Mouse (Mus musculus): Measurements from ENCODE around the gene Miga1. TPM values are rescaled to one million over a fixed set of nuclear protein-coding genes. Genes with fewer than 3 reads are reported as not detected.
"Not testable (repeated sequence)": the region's sequence is repeated elsewhere in the genome, so short reads cannot be mapped to it uniquely, and the experiment has no call there.

The Miga1 gene
- total RNA-seq, 1 experiment from 2014 or later, result 30.8 TPM

- no peak for ATAC-seq (replicated peaks in 1 of 2; ENCODE audit: insufficient read depth in 1 of 2, low FRiP score in 2 of 2, low TSS enrichment in 1 of 2, low read depth in 1 of 2, poor library complexity in 2 of 2, severe bottlenecking in 2 of 2)
Measured at GRCm38 (mm10) chr3:152336085-152336484, 4.1 kb downstream of the Miga1 start.

- ATAC-seq (replicated peaks in 1 of 2; ENCODE audit: insufficient read depth in 1 of 2, low FRiP score in 2 of 2, low TSS enrichment in 1 of 2, low read depth in 1 of 2, poor library complexity in 2 of 2, severe bottlenecking in 2 of 2), result no peak
Measured at GRCm38 (mm10) chr3:152333641-152334040, 6.6 kb downstream of the Miga1 start.

GRCm38 (mm10) chr3:152332545-152333300 is 7.5 kb downstream of the Miga1 start:
- no peak for ATAC-seq (replicated peaks in 1 of 2; ENCODE audit: insufficient read depth in 1 of 2, low FRiP score in 2 of 2, low TSS enrichment in 1 of 2, low read depth in 1 of 2, poor library complexity in 2 of 2, severe bottlenecking in 2 of 2)

GRCm38 (mm10) chr3:152332104-152332503 is 8.1 kb downstream of the Miga1 start:
- no peak for ATAC-seq (replicated peaks in 1 of 2; ENCODE audit: insufficient read depth in 1 of 2, low FRiP score in 2 of 2, low TSS enrichment in 1 of 2, low read depth in 1 of 2, poor library complexity in 2 of 2, severe bottlenecking in 2 of 2)

- no peak for ATAC-seq (replicated peaks in 1 of 2; ENCODE audit: insufficient read depth in 1 of 2, low FRiP score in 2 of 2, low TSS enrichment in 1 of 2, low read depth in 1 of 2, poor library complexity in 2 of 2, severe bottlenecking in 2 of 2)
Measured at GRCm38 (mm10) chr3:152321765-152322547, 18.3 kb downstream of the Miga1 start.

- no peak for ATAC-seq (replicated peaks in 1 of 2; ENCODE audit: insufficient read depth in 1 of 2, low FRiP score in 2 of 2, low TSS enrichment in 1 of 2, low read depth in 1 of 2, poor library complexity in 2 of 2, severe bottlenecking in 2 of 2)
Measured at GRCm38 (mm10) chr3:152320972-152321645, 19.1 kb downstream of the Miga1 start.

GRCm38 (mm10) chr3:152316447-152317173 is 23.6 kb downstream of the Miga1 start:
- ATAC-seq (replicated peaks in 1 of 2; ENCODE audit: insufficient read depth in 1 of 2, low FRiP score in 2 of 2, low TSS enrichment in 1 of 2, low read depth in 1 of 2, poor library complexity in 2 of 2, severe bottlenecking in 2 of 2), result not testable (repeated sequence)

- peak; percentile 98 to 100 for ATAC-seq (replicated peaks in 1 of 2; ENCODE audit: insufficient read depth in 1 of 2, low FRiP score in 2 of 2, low TSS enrichment in 1 of 2, low read depth in 1 of 2, poor library complexity in 2 of 2, severe bottlenecking in 2 of 2)
Measured at GRCm38 (mm10) chr3:152315613-152316012, 24.6 kb downstream of the Miga1 start.

GRCm38 (mm10) chr3:152314666-152315065 is 25.5 kb downstream of the Miga1 start:
- not testable (repeated sequence) for ATAC-seq (replicated peaks in 1 of 2; ENCODE audit: insufficient read depth in 1 of 2, low FRiP score in 2 of 2, low TSS enrichment in 1 of 2, low read depth in 1 of 2, poor library complexity in 2 of 2, severe bottlenecking in 2 of 2)

GRCm38 (mm10) chr3:152309250-152309645 is 31.0 kb downstream of the Miga1 start:
- ATAC-seq (replicated peaks in 1 of 2; ENCODE audit: insufficient read depth in 1 of 2, low FRiP score in 2 of 2, low TSS enrichment in 1 of 2, low read depth in 1 of 2, poor library complexity in 2 of 2, severe bottlenecking in 2 of 2), result no peak

- no peak for ATAC-seq (replicated peaks in 1 of 2; ENCODE audit: insufficient read depth in 1 of 2, low FRiP score in 2 of 2, low TSS enrichment in 1 of 2, low read depth in 1 of 2, poor library complexity in 2 of 2, severe bottlenecking in 2 of 2)
Measured at GRCm38 (mm10) chr3:152308485-152309249, 31.5 kb downstream of the Miga1 start.

GRCm38 (mm10) chr3:152305971-152306370 is 34.2 kb downstream of the Miga1 start:
- ATAC-seq (replicated peaks in 1 of 2; ENCODE audit: insufficient read depth in 1 of 2, low FRiP score in 2 of 2, low TSS enrichment in 1 of 2, low read depth in 1 of 2, poor library complexity in 2 of 2, severe bottlenecking in 2 of 2), result no peak

GRCm38 (mm10) chr3:152305080-152305479 is 35.1 kb downstream of the Miga1 start:
- ATAC-seq (replicated peaks in 1 of 2; ENCODE audit: insufficient read depth in 1 of 2, low FRiP score in 2 of 2, low TSS enrichment in 1 of 2, low read depth in 1 of 2, poor library complexity in 2 of 2, severe bottlenecking in 2 of 2), result no peak

- no peak for ATAC-seq (replicated peaks in 1 of 2; ENCODE audit: insufficient read depth in 1 of 2, low FRiP score in 2 of 2, low TSS enrichment in 1 of 2, low read depth in 1 of 2, poor library complexity in 2 of 2, severe bottlenecking in 2 of 2)
Measured at GRCm38 (mm10) chr3:152304093-152304815, 36.0 kb downstream of the Miga1 start.

- ATAC-seq (replicated peaks in 1 of 2; ENCODE audit: insufficient read depth in 1 of 2, low FRiP score in 2 of 2, low TSS enrichment in 1 of 2, low read depth in 1 of 2, poor library complexity in 2 of 2, severe bottlenecking in 2 of 2), result no peak; a peak in 1 of 4 replicates
Measured at GRCm38 (mm10) chr3:152302991-152303390, 37.2 kb downstream of the Miga1 start.
